Mouse (Mus musculus): ENCODE measurements at regions not wholly inside any gene's neighbourhood (a gene's known extent, or its start where the extent isn't known, plus 50 kb on each side); places are given as distances from the start of the nearest gene placed in this dataset.

- Histone ChIP-seq H3K27me3 (replicated peaks; ENCODE audit: control insufficient read depth, insufficient read depth, low read length) (no peaks in the 10 kb centered on the region), H3K27ac (ENCODE audit: low read depth, low read length) (no peak overlapping the region), H3K9ac (ENCODE audit: low read depth, low read length) (no peak overlapping the region), H3K4me2 (ENCODE audit: low read length) (no peak overlapping the region), H3K4me1 (ENCODE audit: control insufficient read depth, insufficient read depth, low read depth, low read length) (no peaks in the 10 kb centered on the region), H3K4me3 (ENCODE audit: low read length) (no peak overlapping the region), H3K9me3 (ENCODE audit: control insufficient read depth, low read length) (no peaks in the 10 kb centered on the region), H3K36me3 (ENCODE audit: control insufficient read depth, insufficient read depth, low read length) (no peaks in the 10 kb centered on the region)
- 89% methylated on average over 3 of the region's 3 CpGs for WGBS
- no peak for ATAC-seq
Measured at GRCm38 (mm10) chr17:88142809-88143208, 77.7 kb upstream of the Fbxo11 start.

DNA sequence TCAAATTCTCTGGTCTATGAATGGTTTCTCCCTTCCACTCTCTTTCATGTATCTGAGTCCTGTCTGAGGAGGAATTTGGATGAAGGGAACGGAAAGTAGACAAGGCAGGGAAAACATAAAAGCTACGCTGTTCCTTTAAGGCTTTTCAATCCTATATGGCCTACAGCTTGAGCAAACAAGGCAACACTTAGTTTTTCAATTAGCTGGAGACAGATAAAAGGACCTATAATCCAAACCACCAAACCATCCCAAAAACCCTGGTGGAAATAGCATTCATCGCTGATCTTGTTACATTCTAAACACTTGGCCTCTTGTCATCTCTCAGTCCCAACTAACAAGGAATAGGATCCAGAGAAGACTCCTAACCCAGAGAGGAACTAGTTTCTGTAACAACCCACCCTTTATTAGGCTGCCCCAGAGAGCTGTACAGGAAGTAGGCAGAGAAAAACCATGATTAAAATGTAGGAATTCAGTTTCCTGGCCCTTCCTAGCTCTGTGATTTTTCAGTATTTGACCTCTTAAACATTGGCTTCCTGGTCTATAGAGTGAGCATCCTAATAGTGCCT is 78.4 kb upstream of the Fbxo11 start:
- Histone ChIP-seq H3K9me3 (ENCODE audit: control insufficient read depth, low read length) (no peaks in the 10 kb centered on the region), H3K9ac (ENCODE audit: low read depth, low read length) (no peak overlapping the region), H3K4me3 (ENCODE audit: low read length) (no peak overlapping the region), H3K27ac (ENCODE audit: low read depth, low read length) (no peak overlapping the region), H3K27me3 (replicated peaks; ENCODE audit: control insufficient read depth, insufficient read depth, low read length) (no peaks in the 10 kb centered on the region), H3K4me1 (ENCODE audit: control insufficient read depth, insufficient read depth, low read depth, low read length) (no peaks in the 10 kb centered on the region), H3K4me2 (ENCODE audit: low read length) (no peak overlapping the region), H3K36me3 (ENCODE audit: control insufficient read depth, insufficient read depth, low read length) (no peaks in the 10 kb centered on the region)
- WGBS = 87% methylated on average over 3 of the region's 3 CpGs
- no peak for ATAC-seq

- 27% methylated on average over 6 of the region's 6 CpGs for WGBS
- peaks cover 5% of the 10 kb centered on the region for H3K4me1 ChIP-seq (ENCODE audit: control insufficient read depth, insufficient read depth, low read depth, low read length)
- ATAC-seq = no peak
- H3K36me3 ChIP-seq (ENCODE audit: control insufficient read depth, insufficient read depth, low read length) = no peaks in the 10 kb centered on the region
- H3K27me3 ChIP-seq (replicated peaks; ENCODE audit: control insufficient read depth, insufficient read depth, low read length) = no peaks in the 10 kb centered on the region
- H3K9me3 ChIP-seq (ENCODE audit: control insufficient read depth, low read length) = no peaks in the 10 kb centered on the region
- no peak overlapping the region for H3K27ac ChIP-seq (ENCODE audit: low read depth, low read length)
- no peak overlapping the region for H3K9ac ChIP-seq (ENCODE audit: low read depth, low read length)
- no peak overlapping the region for H3K4me2 ChIP-seq (ENCODE audit: low read length)
- H3K4me3 ChIP-seq (ENCODE audit: low read length) = no peak overlapping the region
Measured at GRCm38 (mm10) chr17:88158550-88158949, 93.5 kb upstream of the Fbxo11 start.

DNA sequence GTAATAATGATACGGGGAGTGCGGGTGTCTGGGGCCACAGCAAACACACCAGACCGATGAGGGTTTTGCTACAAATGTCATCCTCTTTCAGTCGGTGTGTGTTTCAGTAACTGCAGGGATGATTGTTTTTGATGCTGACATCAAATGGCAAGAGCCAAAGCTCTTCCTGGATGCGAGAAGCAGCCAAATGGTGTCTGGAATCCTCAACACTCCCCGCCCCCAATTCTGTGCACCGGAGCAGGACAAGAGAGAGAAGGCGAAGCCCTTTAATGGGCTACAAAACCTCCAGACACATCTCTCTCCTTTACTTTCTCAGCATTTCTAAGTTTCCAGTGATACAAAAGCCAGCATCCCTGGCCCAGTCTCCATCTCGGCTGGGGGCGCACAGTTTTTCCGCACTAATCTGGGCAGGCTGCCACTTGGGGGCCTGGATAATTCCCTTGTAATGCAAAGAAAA is 94.1 kb upstream of the Fbxo11 start:
- Histone ChIP-seq H3K4me3 (ENCODE audit: low read length) (peak overlapping the region; percentile 14), H3K4me2 (ENCODE audit: low read length) (peak overlapping the region; percentile 49), H3K9me3 (ENCODE audit: control insufficient read depth, low read length) (no peaks in the 10 kb centered on the region), H3K27ac (ENCODE audit: low read depth, low read length) (no peak overlapping the region), H3K4me1 (ENCODE audit: control insufficient read depth, insufficient read depth, low read depth, low read length) (peaks cover 5% of the 10 kb centered on the region), H3K27me3 (replicated peaks; ENCODE audit: control insufficient read depth, insufficient read depth, low read length) (no peaks in the 10 kb centered on the region), H3K9ac (ENCODE audit: low read depth, low read length) (peak overlapping the region; percentile 26), H3K36me3 (ENCODE audit: control insufficient read depth, insufficient read depth, low read length) (no peaks in the 10 kb centered on the region)
- ATAC-seq = no peak
- 7% methylated on average over 11 of the region's 11 CpGs for WGBS

GRCm38 (mm10) chr17:88159851-88160676 is 95.0 kb upstream of the Fbxo11 start:
- H3K4me2 ChIP-seq (ENCODE audit: low read length) = peak overlapping the region; percentile 49
- no peak overlapping the region for H3K27ac ChIP-seq (ENCODE audit: low read depth, low read length)
- H3K9me3 ChIP-seq (ENCODE audit: control insufficient read depth, low read length) = no peaks in the 10 kb centered on the region
- peaks cover 5% of the 10 kb centered on the region for H3K4me1 ChIP-seq (ENCODE audit: control insufficient read depth, insufficient read depth, low read depth, low read length)
- ATAC-seq = no peak
- H3K27me3 ChIP-seq (replicated peaks; ENCODE audit: control insufficient read depth, insufficient read depth, low read length) = no peaks in the 10 kb centered on the region
- 41% methylated on average over 19 of the region's 19 CpGs for WGBS
- H3K9ac ChIP-seq (ENCODE audit: low read depth, low read length) = no peak overlapping the region
- H3K36me3 ChIP-seq (ENCODE audit: control insufficient read depth, insufficient read depth, low read length) = no peaks in the 10 kb centered on the region
- H3K4me3 ChIP-seq (ENCODE audit: low read length) = peak overlapping the region; percentile 14; the same call in 1 of the 2 replicates

DNA sequence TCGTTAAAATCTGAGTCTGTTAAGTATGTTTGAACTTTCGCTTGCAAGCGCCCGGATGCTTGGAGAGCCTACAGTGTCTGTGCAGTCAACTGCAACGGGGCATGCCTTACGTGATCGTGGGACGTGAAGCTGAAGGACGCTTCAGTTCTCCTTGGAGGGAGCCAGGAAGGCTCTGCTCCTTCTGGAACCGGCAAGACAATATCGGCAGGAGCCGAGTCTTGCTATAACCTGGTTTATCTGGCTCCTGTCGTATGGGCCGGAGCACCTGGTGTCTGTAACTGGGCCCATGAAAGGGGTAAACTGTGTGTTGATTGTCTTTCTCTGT is 95.5 kb upstream of the Fbxo11 start:
- H3K27me3 ChIP-seq (replicated peaks; ENCODE audit: control insufficient read depth, insufficient read depth, low read length) = no peaks in the 10 kb centered on the region
- no peaks in the 10 kb centered on the region for H3K9me3 ChIP-seq (ENCODE audit: control insufficient read depth, low read length)
- H3K4me1 ChIP-seq (ENCODE audit: control insufficient read depth, insufficient read depth, low read depth, low read length) = peaks cover 5% of the 10 kb centered on the region
- no peak overlapping the region for H3K9ac ChIP-seq (ENCODE audit: low read depth, low read length)
- no peaks in the 10 kb centered on the region for H3K36me3 ChIP-seq (ENCODE audit: control insufficient read depth, insufficient read depth, low read length)
- H3K4me3 ChIP-seq (ENCODE audit: low read length) = no peak overlapping the region
- H3K27ac ChIP-seq (ENCODE audit: low read depth, low read length) = no peak overlapping the region
- 79% methylated on average over 14 of the region's 14 CpGs for WGBS
- H3K4me2 ChIP-seq (ENCODE audit: low read length) = no peak overlapping the region
- no peak for ATAC-seq

DNA sequence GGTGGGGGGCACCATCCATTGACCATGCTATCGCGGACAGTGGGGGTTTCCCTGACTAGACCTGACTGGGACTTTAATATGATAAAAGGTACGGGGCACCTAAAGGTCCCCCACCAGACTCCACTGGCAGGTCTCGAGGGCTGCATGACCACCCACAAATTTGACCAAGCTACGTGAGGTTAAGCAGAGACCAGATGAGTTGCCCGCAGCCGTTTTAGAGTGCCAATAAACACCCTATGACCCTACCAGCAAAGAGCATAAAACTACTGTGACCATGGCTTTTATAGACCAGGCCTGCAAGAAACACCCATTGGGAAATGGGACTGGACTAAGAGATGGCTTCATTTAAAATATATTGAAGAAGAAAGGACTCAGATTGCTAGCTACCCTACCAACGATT is 96.7 kb upstream of the Fbxo11 start:
- Histone ChIP-seq H3K4me3 (ENCODE audit: low read length) (no peak overlapping the region), H3K9me3 (ENCODE audit: control insufficient read depth, low read length) (no peaks in the 10 kb centered on the region), H3K4me1 (ENCODE audit: control insufficient read depth, insufficient read depth, low read depth, low read length) (peaks cover 5% of the 10 kb centered on the region), H3K9ac (ENCODE audit: low read depth, low read length) (no peak overlapping the region), H3K36me3 (ENCODE audit: control insufficient read depth, insufficient read depth, low read length) (no peaks in the 10 kb centered on the region), H3K27me3 (replicated peaks; ENCODE audit: control insufficient read depth, insufficient read depth, low read length) (no peaks in the 10 kb centered on the region), H3K4me2 (ENCODE audit: low read length) (no peak overlapping the region), H3K27ac (ENCODE audit: low read depth, low read length) (no peak overlapping the region)
- WGBS = 93% methylated on average over 8 of the region's 8 CpGs
- no peak for ATAC-seq

DNA sequence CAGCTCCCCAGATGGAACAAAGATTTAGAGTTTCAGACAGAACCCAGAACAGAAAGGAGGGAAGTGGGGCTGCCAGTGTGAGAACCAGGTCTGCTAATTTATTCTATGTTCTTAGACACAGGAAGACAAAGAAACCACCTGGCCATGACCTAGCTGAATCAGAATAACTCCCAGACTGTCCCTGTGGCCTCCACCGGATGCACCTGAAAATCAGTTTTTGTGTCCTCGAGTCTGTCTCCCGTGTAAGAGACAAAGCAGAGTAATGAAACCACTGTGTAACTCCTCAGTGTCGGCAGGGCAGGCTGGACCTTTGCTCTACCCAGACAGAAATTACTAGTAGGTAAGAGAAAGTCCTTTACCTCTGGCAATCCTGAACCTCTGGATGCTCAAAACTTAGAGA is 99.7 kb upstream of the Fbxo11 start:
- Histone ChIP-seq H3K27me3 (replicated peaks; ENCODE audit: control insufficient read depth, insufficient read depth, low read length) (no peaks in the 10 kb centered on the region), H3K4me2 (ENCODE audit: low read length) (no peak overlapping the region), H3K36me3 (ENCODE audit: control insufficient read depth, insufficient read depth, low read length) (no peaks in the 10 kb centered on the region), H3K4me3 (ENCODE audit: low read length) (no peak overlapping the region), H3K9ac (ENCODE audit: low read depth, low read length) (no peak overlapping the region), H3K9me3 (ENCODE audit: control insufficient read depth, low read length) (no peaks in the 10 kb centered on the region), H3K4me1 (ENCODE audit: control insufficient read depth, insufficient read depth, low read depth, low read length) (no peaks in the 10 kb centered on the region; the same call in 1 of the 2 replicates), H3K27ac (ENCODE audit: low read depth, low read length) (no peak overlapping the region)
- 83% methylated on average over 4 of the region's 4 CpGs for WGBS
- ATAC-seq = no peak

DNA sequence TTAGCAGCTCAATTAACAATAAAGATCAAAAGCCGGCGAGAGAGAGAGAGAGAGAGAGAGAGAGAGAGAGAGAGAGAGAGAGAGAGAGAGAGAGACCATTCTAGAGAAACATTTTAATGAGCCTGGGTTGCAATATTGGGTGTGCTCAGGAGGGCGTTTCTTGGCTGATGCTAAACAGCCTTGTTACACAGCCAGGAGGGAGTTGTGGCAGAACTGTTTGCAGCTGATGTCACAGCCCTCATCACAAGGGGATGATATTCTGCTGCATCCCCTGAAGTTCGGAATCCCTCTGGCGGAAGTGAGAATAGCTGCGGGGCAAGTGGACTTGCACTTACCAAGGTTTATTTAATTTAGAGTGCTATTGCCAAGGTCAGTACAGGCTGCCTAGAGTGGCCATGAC is 100.7 kb upstream of the Fbxo11 start:
- ATAC-seq = no peak
- no peaks in the 10 kb centered on the region for H3K36me3 ChIP-seq (ENCODE audit: control insufficient read depth, insufficient read depth, low read length)
- H3K9ac ChIP-seq (ENCODE audit: low read depth, low read length) = no peak overlapping the region
- 87% methylated on average over 6 of the region's 6 CpGs for WGBS
- no peak overlapping the region for H3K27ac ChIP-seq (ENCODE audit: low read depth, low read length)
- H3K4me2 ChIP-seq (ENCODE audit: low read length) = no peak overlapping the region
- H3K4me1 ChIP-seq (ENCODE audit: control insufficient read depth, insufficient read depth, low read depth, low read length) = no peaks in the 10 kb centered on the region
- H3K4me3 ChIP-seq (ENCODE audit: low read length) = no peak overlapping the region
- no peaks in the 10 kb centered on the region for H3K9me3 ChIP-seq (ENCODE audit: control insufficient read depth, low read length)
- H3K27me3 ChIP-seq (replicated peaks; ENCODE audit: control insufficient read depth, insufficient read depth, low read length) = no peaks in the 10 kb centered on the region
